Mouse (Mus musculus) liver, embryonic 14.5 days (tissue): ENCODE results near the gene Cnr2.

Source experiments
- CTCF ChIP-seq: IDR thresholded peaks from 2 replicates; pipeline ENCODE4 v1.5.1; 2016; ENCODE audit warnings: antibody characterized with exemption, low read depth, control low read depth
- EP300 ChIP-seq: IDR thresholded peaks from 2 replicates; pipeline ENCODE4 v1.6.1; 2016; ENCODE audit warnings: antibody characterized with exemption, low read depth

- TF ChIP-seq CTCF (no peak), EP300 (no peak)
These were observed 38.7 kb upstream of the Cnr2 start for GRCm38 (mm10) chr4:135856223-135857091.
